Mouse (Mus musculus) right cerebral cortex, adult 2 months (tissue): ENCODE data around the gene 4930558C23Rik.
A peak's percentile ranks its signal among the peaks of the same experiment; 100 is the strongest.
"Not testable (repeated sequence)": the region's sequence is repeated elsewhere in the genome, so short reads cannot be mapped to it uniquely, and the experiment has no call there.

Experiments
- DNase-seq, 2 experiments: peaks; one replicate each; pipeline ENCODE4 v3.0.0; 2021 to 2022; ENCODE audit warnings: low spot score in 2 of 2

The 4930558C23Rik gene

DNA sequence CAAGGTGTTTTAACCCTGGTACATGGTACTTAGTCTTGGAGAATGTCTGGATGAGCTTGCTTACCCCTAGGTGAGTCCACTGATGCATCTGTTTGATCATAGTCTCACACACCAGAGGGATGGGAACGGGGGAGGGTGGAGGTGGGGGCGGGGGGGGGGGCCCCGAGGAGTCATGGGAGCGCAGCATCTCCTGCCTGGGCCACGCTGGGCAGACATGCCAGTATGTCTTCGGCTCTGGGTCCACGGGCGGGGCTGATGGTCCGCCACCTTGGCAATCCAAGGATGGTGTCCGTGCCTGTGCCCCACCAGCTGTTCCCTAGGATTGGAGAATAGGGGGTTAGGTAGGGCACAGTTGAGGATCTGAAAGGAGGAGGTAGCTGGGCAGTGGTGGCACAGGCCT is 29.4 kb downstream of the 4930558C23Rik start:
- no peak for DNase-seq

DNA sequence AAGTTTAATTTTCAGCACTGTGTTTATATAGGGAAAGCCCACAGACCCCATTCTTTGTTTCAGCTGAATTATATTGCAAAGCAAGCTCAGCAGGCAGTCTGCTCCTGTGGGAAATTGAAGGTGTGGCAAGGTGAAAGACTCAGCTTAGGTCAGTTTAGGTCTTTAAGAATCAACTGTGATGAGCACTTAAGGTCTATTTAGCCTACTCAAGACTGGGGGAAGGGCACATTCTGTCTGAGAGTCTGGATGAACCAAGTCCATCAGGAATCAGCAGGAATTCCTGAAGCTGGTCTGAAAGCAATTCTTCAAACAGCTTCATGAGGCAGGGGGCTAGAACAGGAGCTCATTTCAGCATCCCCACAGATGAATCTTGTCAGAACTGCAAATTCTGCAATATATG is 32.5 kb downstream of the 4930558C23Rik start:
- DNase-seq = no peak

DNA sequence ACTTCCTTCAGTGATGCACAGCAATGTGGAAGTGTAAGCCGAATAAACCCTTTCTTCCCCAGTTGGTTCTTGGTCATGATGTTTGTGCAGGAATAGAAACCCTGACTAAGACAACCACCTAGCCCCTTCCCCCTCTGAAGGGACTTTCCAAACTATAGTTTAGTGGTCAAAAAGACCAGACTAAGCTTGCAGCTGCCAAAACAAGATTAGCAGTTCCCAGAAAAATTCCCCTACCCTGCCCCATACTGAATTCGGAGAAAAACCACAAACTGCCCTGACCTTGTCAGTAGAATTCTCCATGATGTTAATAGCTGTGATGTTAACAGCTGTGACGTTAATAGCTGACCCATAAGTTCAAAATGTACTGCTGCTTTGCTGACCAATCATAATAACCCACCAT is 42.4 kb downstream of the 4930558C23Rik start:
- DNase-seq = not testable (repeated sequence)

DNA sequence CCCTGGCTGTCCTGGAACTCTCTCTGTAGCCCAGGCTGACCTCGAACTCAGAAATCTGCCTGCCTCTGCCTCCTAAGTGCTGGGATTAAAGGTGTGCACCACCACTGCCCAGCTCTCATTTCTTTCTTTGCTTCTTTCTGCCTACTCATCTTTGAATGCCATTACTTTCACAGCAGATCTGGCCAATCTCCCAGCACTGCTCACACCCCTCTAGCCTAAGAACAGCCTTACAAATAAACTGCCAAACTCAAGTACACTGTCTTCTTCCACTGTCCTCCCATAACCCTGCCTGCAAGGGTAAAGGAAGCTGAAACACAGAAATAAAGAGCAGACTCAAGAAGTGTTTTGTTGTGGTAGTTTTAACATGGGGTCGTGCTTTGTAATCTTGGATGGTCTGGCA is 44.9 kb downstream of the 4930558C23Rik start:
- DNase-seq = no peak

DNA sequence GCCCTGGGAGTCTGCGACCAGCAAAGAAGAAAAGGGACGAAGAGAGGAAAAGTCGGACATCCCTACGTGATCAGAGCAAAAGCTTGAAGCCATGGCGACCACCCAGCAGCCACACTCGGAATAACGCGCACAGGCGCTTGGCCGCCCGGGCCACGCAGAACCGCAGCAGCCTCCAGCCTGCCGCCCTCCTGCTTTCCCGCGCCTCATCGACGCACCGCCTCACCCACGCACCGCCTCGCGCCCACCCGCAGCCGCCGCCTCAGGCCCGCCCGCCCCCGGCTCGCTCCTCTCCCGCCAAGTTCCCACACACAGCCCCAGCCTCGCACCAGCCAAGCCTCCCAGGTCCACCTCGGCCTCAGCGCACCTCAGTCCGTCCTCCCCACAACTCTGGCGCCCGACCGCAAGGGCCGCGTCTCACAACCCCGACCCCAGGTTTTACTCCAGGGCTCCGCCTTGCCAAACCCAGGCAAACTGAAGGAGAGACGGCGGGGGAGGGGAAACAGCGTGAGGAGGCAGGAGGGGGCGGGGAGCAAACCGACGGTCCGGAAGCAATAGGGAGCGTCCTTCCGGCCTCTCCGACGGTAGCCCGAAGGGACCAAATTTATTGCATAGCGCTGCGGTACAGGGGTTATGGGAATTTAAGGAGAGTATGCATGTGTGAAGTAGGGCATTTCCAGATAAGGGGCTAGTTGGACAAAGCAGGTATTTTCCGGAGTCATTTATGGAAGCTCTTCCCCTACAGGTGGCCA is 45.8 kb downstream of the 4930558C23Rik start, which contains the start of gene Setdb1:
Setdb1 (minus strand) TSS at position 502 of the 749 bp plus-strand sequence.
- DNase-seq = peak; percentile 90 to 98

DNA sequence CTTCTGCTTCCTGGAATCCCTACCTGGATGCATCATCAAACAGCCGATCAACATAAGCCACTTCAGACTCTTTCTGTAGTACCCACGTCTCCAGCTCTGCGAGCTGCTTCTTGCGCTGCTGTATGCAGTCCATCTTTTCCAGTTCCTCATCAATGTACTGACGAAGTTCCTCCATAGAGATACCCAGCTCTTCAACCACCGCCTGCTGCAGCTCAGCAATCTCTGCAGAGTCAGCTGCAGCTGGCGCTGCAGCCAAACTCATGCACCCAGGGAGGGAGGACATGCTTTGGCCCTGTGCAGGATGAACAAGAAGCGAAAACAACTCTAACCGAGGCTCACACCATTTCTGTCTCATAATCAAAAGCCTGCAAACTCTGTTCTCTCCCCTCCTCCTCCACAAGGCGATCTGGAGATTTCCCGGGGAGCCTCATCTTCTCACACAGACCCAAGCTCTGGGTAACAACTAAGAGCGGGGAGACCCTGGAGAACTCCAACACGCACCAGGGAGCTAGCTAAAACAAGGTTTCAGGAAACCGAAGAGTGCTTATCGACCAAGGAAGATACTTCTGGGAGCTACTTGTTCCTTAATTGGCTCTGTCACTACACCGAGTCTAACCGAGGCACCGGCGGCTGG is 46.6 kb downstream of the 4930558C23Rik start:
- peak in 1 of 2 experiments; percentile 13 for DNase-seq

DNA sequence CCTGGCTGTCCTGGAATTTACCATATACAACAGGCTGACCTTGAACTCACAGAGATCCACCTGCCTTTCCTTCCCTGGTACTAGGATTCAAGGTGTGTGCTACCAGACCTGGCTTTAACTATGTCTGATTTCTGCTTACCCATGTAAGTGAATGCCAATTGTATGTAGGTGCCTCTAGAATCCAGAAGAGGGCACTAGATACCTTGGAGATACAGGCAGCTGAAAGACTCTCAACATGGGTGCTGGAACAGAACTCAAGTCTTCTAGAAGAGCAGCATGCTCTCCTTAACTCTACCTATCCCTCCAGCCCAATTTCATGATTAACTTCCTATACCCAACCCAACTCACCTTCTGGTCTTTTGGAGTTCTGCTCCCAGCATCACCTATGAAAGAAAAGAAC is 53.1 kb downstream of the 4930558C23Rik start:
- DNase-seq = no peak

DNA sequence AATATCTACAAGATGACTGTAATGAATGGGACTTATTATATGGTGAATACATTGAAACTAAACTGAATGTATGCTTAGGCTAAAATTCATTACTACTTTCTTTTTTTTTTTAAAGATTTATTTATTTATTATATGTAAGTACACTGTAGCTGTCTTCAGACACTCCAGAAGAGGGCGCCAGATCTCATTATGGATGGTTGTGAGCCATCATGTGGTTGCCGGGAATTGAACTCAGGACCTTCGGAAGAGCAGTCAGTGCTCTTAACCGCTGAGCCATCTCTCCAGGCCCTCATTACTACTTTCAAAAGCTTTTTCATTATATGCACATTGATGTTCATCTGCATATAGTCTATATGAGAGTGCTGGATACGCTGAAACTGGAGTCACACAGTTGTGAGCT is 54.3 kb downstream of the 4930558C23Rik start:
- not testable (repeated sequence) for DNase-seq

DNA sequence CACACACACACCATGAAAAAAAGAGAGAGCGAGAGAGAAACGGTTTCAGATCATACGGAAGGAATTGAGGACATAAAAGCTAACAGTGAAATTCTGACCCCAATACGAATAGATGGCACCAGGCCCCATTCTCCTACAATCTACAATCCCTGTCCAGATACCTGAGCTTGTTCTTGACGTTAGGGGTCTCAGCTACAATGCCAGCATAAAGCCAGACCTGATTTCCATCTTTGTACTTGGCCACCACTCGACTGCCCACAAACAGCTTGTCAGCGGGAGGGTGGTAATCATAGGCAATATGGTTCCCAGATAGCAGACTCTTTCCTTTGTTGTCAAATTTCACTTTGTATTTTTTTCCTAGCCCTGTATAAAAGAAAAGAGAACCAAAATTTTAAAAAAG is 56.2 kb downstream of the 4930558C23Rik start:
- DNase-seq = no peak

DNA sequence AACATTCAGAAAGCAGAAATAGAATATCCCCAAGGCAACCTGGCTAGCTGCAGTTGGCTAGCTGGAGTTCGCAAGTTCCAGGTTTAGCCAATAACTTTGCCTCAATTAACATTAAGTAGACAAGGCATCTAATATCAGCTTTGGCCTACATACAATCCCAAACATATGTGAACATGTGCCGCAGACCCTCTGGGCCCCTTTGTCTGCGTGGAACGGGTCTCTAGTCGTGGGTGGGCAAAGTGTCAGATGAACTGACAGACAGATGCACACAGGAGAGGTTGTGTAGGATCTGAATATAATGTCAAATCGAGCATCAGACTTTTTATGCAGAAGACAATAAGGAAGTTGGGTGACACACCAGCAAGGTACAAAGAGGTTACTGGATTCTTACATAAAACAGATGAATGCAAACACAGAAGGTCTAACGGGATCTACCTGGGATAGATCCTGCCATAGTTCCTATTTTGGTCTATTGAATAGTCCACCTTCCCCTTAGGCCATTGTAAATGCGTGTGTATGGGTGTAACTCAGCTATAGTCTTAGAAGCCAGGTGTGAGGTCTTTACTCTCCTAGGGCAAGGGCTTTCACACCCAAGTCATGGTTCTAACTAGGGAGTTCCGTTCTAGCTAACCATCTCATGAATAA is 59.2 kb downstream of the 4930558C23Rik start:
- not testable (repeated sequence) for DNase-seq

DNA sequence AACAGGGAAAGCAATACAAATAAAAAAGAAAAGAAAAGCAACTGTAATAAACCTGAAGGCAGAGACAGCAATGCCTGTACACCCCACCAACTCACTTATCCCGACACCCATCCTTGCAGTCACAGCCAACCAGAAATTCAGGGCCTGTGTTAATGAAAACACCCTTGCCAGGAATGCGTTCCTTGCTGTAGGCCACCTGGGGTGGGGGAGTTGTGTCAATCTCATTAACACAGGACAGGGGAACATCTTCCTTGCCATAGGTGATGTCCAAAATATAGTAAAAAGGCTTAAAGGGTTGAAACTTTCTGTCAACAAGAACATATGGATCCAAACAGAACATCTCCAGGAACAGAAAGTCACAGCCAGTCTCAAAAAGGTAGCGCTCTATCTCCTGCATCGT is 64.4 kb downstream of the 4930558C23Rik start:
- no peak for DNase-seq

DNA sequence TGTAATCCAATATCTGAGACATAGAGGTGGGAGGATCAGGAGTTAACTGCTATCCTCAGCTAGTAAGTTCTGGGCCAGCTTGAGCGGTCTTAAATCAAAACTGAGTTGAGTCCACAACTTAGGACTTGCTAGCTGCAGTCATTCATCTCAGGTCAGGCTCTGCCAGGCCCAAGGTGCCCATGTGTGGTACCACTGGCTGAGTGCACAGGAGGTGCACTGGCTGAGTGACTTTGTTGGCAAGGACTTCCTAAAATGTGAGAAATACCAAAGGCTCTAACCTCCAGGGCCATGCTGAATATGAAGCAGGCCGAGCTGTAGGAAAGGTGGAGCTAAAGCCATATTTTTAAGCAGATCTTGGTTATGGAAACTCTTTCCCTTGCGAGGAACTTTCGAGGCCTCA is 65.3 kb downstream of the 4930558C23Rik start:
- no peak for DNase-seq
